ENCODE assay signal across 1 mouse cellular context in the genomic region with DNA sequence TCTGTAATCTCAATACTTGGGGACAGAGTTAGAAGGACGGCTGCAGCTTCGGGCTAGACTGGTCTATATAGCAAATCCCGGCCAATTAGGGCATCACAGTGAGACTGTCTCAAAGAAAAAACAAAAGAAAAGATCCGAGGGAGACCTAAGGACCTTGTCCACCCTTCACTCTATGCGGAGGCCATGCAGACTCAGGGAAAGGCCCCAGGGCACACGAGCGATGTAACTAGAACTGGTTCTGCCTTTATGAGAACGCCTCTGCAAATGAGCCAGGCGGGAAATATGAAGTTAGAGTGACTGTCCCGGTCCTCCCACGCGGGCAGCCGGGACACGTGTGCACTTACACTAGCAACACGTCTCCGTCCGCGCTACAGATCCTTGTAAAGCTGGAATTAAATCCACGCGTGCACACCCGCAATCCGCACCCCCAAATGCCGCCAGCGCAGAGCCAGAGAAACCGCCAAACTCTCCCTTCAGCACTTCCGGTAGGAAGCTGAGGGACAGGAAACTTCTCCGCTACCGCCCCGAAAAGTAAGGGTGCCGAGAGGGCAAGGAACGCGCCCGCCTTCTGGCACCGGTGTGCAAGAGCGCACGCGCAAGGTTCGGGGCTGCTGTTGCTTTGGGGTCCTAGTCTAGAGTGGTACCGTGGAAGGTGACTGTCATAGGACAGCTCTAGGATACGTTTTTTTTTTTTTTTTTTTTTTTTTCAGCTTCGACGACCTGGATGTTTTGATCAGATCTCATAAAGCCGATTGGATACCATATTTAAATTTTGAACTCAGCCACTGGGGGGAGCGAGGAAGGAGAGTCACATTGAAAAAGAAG.
TF ChIP-seq lines count a peak whose summit lies in the region.

A gene (minus strand): TSS at position 492 of the 825 bp plus-strand sequence.

TF ChIP-seq in CH12.LX, 34 proteins besides CTCF, POLR2A, EP300 and RAD21 (continued from another document):
- TF ChIP-seq ZNF384 (IDR thresholded peaks at IDR 0.05; ENCODE audit: low read depth, low read length): peak; percentile 80
- TF ChIP-seq USF2 (conservative IDR thresholded peaks at IDR 0.05; ENCODE audit: low read depth, low read length): no peak
- no peak for TF ChIP-seq TBP (conservative IDR thresholded peaks at IDR 0.05; ENCODE audit: low read depth, low read length)
- TF ChIP-seq CHD1 (IDR thresholded peaks at IDR 0.05; ENCODE audit: low read depth, low read length): no peak
- TF ChIP-seq PAX5 (IDR thresholded peaks at IDR 0.05; ENCODE audit: low read length): no peak
- TF ChIP-seq MYC (IDR thresholded peaks at IDR 0.05; ENCODE audit: low read depth, low read length): peak; percentile 83
- peak; percentile 57; the same call in 1 of the 2 replicates for TF ChIP-seq BHLHE40 (IDR thresholded peaks at IDR 0.05; ENCODE audit: low read depth, low read length)
- TF ChIP-seq MAX (IDR thresholded peaks at IDR 0.05; ENCODE audit: low read length): peak; percentile 91
- TF ChIP-seq NRF1 (IDR thresholded peaks at IDR 0.05; ENCODE audit: low read depth, low read length): peak; percentile 91
- peak; percentile 87; the same call in 1 of the 2 replicates for TF ChIP-seq E2F4 (IDR thresholded peaks at IDR 0.05; ENCODE audit: insufficient replicate concordance, low read depth, low read length)
- TF ChIP-seq MAZ (IDR thresholded peaks at IDR 0.05; ENCODE audit: low read depth, low read length): peak; percentile 89
- TF ChIP-seq TCF12 (IDR thresholded peaks at IDR 0.05; ENCODE audit: low read depth, low read length): peak; percentile 86
- no peak; the same call in 1 of the 2 replicates for TF ChIP-seq GABPA (IDR thresholded peaks at IDR 0.05; ENCODE audit: insufficient replicate concordance, low read depth, low read length)
- TF ChIP-seq KAT2A (IDR thresholded peaks at IDR 0.05; ENCODE audit: insufficient replicate concordance, low read length): peak; percentile 90
- TF ChIP-seq IRF4 (IDR thresholded peaks at IDR 0.05; ENCODE audit: low read depth, low read length): peak; percentile 69
- TF ChIP-seq SIN3A (IDR thresholded peaks at IDR 0.05; ENCODE audit: low read length): peak; percentile 98
- TF ChIP-seq CHD2 (IDR thresholded peaks at IDR 0.05; ENCODE audit: low read length): 0 out of 2 replicates have a peak, but pooled peaks have one; percentile 20
- no peak for TF ChIP-seq MAFK (IDR thresholded peaks at IDR 0.05; ENCODE audit: insufficient replicate concordance, low read length)
- TF ChIP-seq SMC3 (IDR thresholded peaks at IDR 0.05; ENCODE audit: low read depth, low read length): peak; percentile 60
- TF ChIP-seq POLR2AphosphoS2 (IDR thresholded peaks at IDR 0.05; ENCODE audit: low read depth, low read length): peak; percentile 80
- TF ChIP-seq ZC3H11A (IDR thresholded peaks at IDR 0.05; ENCODE audit: low read depth, low read length): no peak
- peak; percentile 91 for TF ChIP-seq HCFC1 (IDR thresholded peaks at IDR 0.05; ENCODE audit: low read depth, low read length)
- no peak for TF ChIP-seq USF1 (IDR thresholded peaks at IDR 0.05; ENCODE audit: low read depth, low read length)
- peak; percentile 29; the same call in 1 of the 2 replicates for TF ChIP-seq ETS1 (conservative IDR thresholded peaks at IDR 0.05; ENCODE audit: low read depth, low read length)
- no peak for TF ChIP-seq ZKSCAN1 (IDR thresholded peaks at IDR 0.05; ENCODE audit: borderline replicate concordance, low read depth, low read length)
- TF ChIP-seq JUND (conservative IDR thresholded peaks at IDR 0.05; ENCODE audit: low read depth, low read length): no peak; the same call in 1 of the 2 replicates
- no peak for TF ChIP-seq JUN (IDR thresholded peaks at IDR 0.05; ENCODE audit: insufficient read depth, low read depth, low read length)
- peak; percentile 84; the same call in 1 of the 2 replicates for TF ChIP-seq ZMIZ1 (IDR thresholded peaks at IDR 0.05; ENCODE audit: low read depth, low read length)
- TF ChIP-seq RCOR1 (conservative IDR thresholded peaks at IDR 0.05; ENCODE audit: low read depth, low read length): no peak
- peak; percentile 97 for TF ChIP-seq MXI1 (IDR thresholded peaks at IDR 0.05; ENCODE audit: low read depth, low read length)
- peak; percentile 73 for TF ChIP-seq MEF2A (IDR thresholded peaks at IDR 0.05; ENCODE audit: borderline replicate concordance, low read depth, low read length)
- peak; percentile 98 for TF ChIP-seq ELF1 (IDR thresholded peaks at IDR 0.05; ENCODE audit: low read depth, low read length)
TF ChIP-seq in CH12.LX: peak in this region for 21.
